Mouse (Mus musculus) layer of hippocampus, postnatal 10 days (tissue): ENCODE results near the gene Olfr20. TPM values are rescaled to one million over a fixed set of nuclear protein-coding genes. Genes with fewer than 3 reads are reported as not detected.
"Not testable (repeated sequence)": the region's sequence is repeated elsewhere in the genome, so short reads cannot be mapped to it uniquely, and the experiment has no call there.

ENCODE experiments used
- DNase-seq, 2 experiments: peaks; one replicate each; pipeline ENCODE4 v3.0.0; 2021; ENCODE audit warnings: low spot score in 2 of 2
- long read RNA-seq: library from polyadenylated mRNA; stranded (forward); transcript quantifications from one replicate; pipeline ENCODE4 v2.0.0, GENCODE M21; 2023
- total RNA-seq, 2 experiments: library from RNA; stranded (reverse); gene quantifications; 2 replicates each; pipeline ENCODE4 v1.2.3; 2021

Gene Olfr20
- not detected for total RNA-seq
- long read RNA-seq, result 0 reads

- no peak for DNase-seq
Measured at GRCm38 (mm10) chr11:73350483-73350882, at the start of gene Olfr20. Gene Olfr20, plus strand, starts transcription at chr11:73350783.

GRCm38 (mm10) chr11:73303123-73303522 lies 47.5 kb upstream of the Olfr20 start:
- no peak for DNase-seq

GRCm38 (mm10) chr11:73315961-73316360 lies 34.6 kb upstream of the Olfr20 start:
- no peak for DNase-seq

- DNase-seq, result not testable (repeated sequence)
Measured at GRCm38 (mm10) chr11:73318581-73318980, 32.0 kb upstream of the Olfr20 start.

- not testable (repeated sequence) for DNase-seq
Measured at GRCm38 (mm10) chr11:73321064-73321463, 29.5 kb upstream of the Olfr20 start.

- no peak for DNase-seq
Measured at GRCm38 (mm10) chr11:73323906-73324830, 26.4 kb upstream of the Olfr20 start.

GRCm38 (mm10) chr11:73326485-73326886 lies 24.1 kb upstream of the Olfr20 start:
- DNase-seq, result no peak

GRCm38 (mm10) chr11:73327361-73327760 lies 23.2 kb upstream of the Olfr20 start:
- DNase-seq, result no peak

GRCm38 (mm10) chr11:73329442-73329841 lies 21.1 kb upstream of the Olfr20 start, which contains the start of the genes Aspa, Gm49340 and Spata22:
Gene Aspa, minus strand, starts transcription at chr11:73329596.
Gene Gm49340, plus strand, starts transcription at chr11:73329741.
Gene Spata22, plus strand, starts transcription at chr11:73329741.
- DNase-seq, result no peak

- DNase-seq, result no peak
Measured at GRCm38 (mm10) chr11:73333357-73333756, 17.2 kb upstream of the Olfr20 start.

- no peak for DNase-seq
Measured at GRCm38 (mm10) chr11:73336919-73337318, 13.7 kb upstream of the Olfr20 start.

- DNase-seq, result no peak
Measured at GRCm38 (mm10) chr11:73370946-73371345, 20.4 kb downstream of the Olfr20 start, which contains the start of gene Olfr376. Gene Olfr376, plus strand, starts transcription at chr11:73371246.

- DNase-seq, result no peak
Measured at GRCm38 (mm10) chr11:73395374-73395773, 44.8 kb downstream of the Olfr20 start.

GRCm38 (mm10) chr11:73399514-73399913 lies 48.9 kb downstream of the Olfr20 start, which contains the start of gene Olfr1:
Gene Olfr1, minus strand, starts transcription at chr11:73399614.
- DNase-seq, result no peak

Other genes with a start within 250 kb of the Olfr20 start
- 1 to 10 TPM; 1.2 to 1.7 TPM for gene Haspin, start 212.5 kb upstream of the Olfr20 start, total RNA-seq
- gene P2rx5, start 190.4 kb upstream of the Olfr20 start, total RNA-seq, result 1 to 10 TPM; 1.5 to 1.7 TPM
- gene Emc6, start 173.7 kb upstream of the Olfr20 start, total RNA-seq, result 10 to 100 TPM; 69.1 to 79.6 TPM
- gene Tax1bp3, start 173.7 kb upstream of the Olfr20 start, total RNA-seq, result 10 to 100 TPM; 21.5 to 23.9 TPM
- gene Ctns, start 151.7 kb upstream of the Olfr20 start, total RNA-seq, result 10 to 100 TPM; 18.3 to 18.6 TPM
- 1 to 10 TPM; 2.7 to 2.8 TPM for gene Shpk, start 151.3 kb upstream of the Olfr20 start, total RNA-seq
- gene Trpv1, start 116.5 kb upstream of the Olfr20 start, total RNA-seq, result under 1 TPM; 0.09 to 0.25 TPM
- under 1 TPM; 0.32 to 0.42 TPM for gene Trpv3, start 83.4 kb upstream of the Olfr20 start, total RNA-seq
- gene Aspa, start 21.2 kb upstream of the Olfr20 start, total RNA-seq, result 1 to 10 TPM; 2.5 to 3.7 TPM
- gene Gm49340, start 21.0 kb upstream of the Olfr20 start, total RNA-seq, result not detected
- gene Spata22, start 21.0 kb upstream of the Olfr20 start, total RNA-seq, result not detected
- gene Olfr376, start 20.5 kb downstream of the Olfr20 start, total RNA-seq, result not detected
- gene Olfr1, start 48.8 kb downstream of the Olfr20 start, total RNA-seq, result not detected
- gene Olfr378, start 77.7 kb downstream of the Olfr20 start, total RNA-seq, result not detected
- not detected for gene Olfr380, start 106.7 kb downstream of the Olfr20 start, total RNA-seq
- not detected for gene Olfr381, start 140.8 kb downstream of the Olfr20 start, total RNA-seq
- not detected for gene Olfr382, start 166.4 kb downstream of the Olfr20 start, total RNA-seq
- gene Olfr385, start 242.2 kb downstream of the Olfr20 start, total RNA-seq, result not detected
- gene Olfr384, start 247.8 kb downstream of the Olfr20 start, total RNA-seq, result not detected